Mouse (Mus musculus): ENCODE results near the gene Iqcd. TPM values are rescaled to one million over a fixed set of nuclear protein-coding genes. Genes with fewer than 3 reads are reported as not detected.

Iqcd gene
- polyA plus RNA-seq, 1 experiment, result 77.3 TPM

DNA sequence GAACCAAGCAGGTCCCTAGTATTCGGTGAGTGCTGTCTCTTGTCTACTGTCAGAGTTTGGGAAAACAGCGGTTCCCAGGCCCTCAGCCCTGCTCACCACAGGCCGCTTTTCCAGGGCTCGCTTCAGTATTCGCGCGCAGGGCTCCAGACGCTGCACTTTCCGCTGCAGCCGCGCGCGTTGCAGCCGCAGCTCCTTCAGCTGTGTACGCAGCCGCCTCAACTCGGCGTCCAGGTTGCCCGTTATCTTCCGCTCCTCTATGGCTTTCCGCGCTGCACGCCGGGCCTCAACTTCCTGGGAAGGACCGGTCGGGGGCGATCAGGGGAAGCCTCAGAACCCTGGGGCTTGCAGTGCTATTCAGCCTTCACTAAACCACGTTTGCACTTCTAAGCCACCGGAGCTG is 42.3 kb downstream of the Iqcd start:
- no peak for TF ChIP-seq POLR2A (IDR thresholded peaks at IDR 0.05; ENCODE audit: control insufficient read depth, low read depth, low read length)
- no peak for TF ChIP-seq CTCF (IDR thresholded peaks at IDR 0.05; ENCODE audit: control insufficient read depth, insufficient read depth, insufficient replicate concordance, low read depth, low read length)
- Histone ChIP-seq H3K27me3 (ENCODE audit: control insufficient read depth, insufficient read depth, low read length) (no peaks in the 10 kb centered on the region), H3K27ac (ENCODE audit: control insufficient read depth, insufficient read depth, low read depth, low read length) (no peak overlapping the region), H3K36me3 (ENCODE audit: control insufficient read depth, insufficient read depth, low read length) (no peaks in the 10 kb centered on the region), H3K4me1 (ENCODE audit: control insufficient read depth, insufficient read depth, low read length) (peaks cover 32% of the 10 kb centered on the region), H3K4me3 (ENCODE audit: control insufficient read depth, low read depth, low read length) (peak overlapping the region; percentile 87)

DNA sequence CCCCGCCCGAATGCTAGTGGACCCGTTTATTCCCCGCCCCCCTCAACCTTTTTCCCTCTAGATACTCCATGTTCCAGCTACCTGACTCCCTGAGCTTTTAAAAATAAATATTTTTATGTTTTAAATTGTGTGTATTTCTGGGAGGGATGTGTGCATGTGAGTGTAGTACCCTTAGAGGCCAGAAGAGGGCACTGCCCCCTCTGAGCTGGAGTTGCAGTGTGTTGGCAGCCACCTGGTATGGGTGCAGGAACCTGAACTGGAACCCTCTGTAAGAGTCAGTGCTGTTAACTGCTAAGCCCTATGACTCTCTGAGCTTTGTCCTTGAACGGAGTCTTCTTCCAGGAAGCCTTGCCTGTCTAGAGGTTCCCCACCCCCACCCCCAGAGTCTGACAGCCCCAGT is 43.1 kb downstream of the Iqcd start:
- TF ChIP-seq CTCF (IDR thresholded peaks at IDR 0.05; ENCODE audit: control insufficient read depth, insufficient read depth, insufficient replicate concordance, low read depth, low read length) (peak; percentile 69; the same call in 1 of the 2 replicates), POLR2A (IDR thresholded peaks at IDR 0.05; ENCODE audit: control insufficient read depth, low read depth, low read length) (no peak)
- no peak overlapping the region for H3K27ac ChIP-seq (ENCODE audit: control insufficient read depth, insufficient read depth, low read depth, low read length)
- peaks cover 26% of the 10 kb centered on the region for H3K4me1 ChIP-seq (ENCODE audit: control insufficient read depth, insufficient read depth, low read length)
- H3K36me3 ChIP-seq (ENCODE audit: control insufficient read depth, insufficient read depth, low read length), result no peaks in the 10 kb centered on the region
- no peaks in the 10 kb centered on the region for H3K27me3 ChIP-seq (ENCODE audit: control insufficient read depth, insufficient read depth, low read length)
- H3K4me3 ChIP-seq (ENCODE audit: control insufficient read depth, low read depth, low read length), result peak overlapping the region; percentile 57; the same call in 1 of the 2 replicates

DNA sequence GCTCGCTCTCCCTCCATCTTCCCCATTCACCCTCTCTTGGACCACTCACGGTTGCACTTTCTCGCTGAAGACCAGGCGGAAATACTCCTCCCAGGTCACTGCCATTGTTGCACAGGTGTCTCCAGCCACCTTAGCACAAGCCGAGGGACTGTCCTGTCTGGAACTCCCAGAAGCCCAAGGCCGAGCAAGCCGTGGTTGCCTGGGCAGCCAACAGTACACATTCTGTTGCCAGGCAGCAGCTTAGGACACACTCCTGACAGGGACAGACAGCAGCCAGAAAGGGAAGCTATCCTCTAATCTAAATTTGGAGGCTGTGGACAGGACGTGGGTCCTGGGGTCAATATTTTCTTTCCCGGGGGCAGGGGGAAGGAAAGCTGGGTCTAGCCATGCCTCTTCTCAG is 45.3 kb downstream of the Iqcd start, which contains the start of gene Cfap73:
Cfap73 (minus strand) TSS at position 105 of the 400 bp plus-strand sequence.
- H3K4me3 ChIP-seq (ENCODE audit: control insufficient read depth, low read depth, low read length), result peak within 1 kb of the TSS; percentile 76
- no peaks in the 10 kb centered on the region for H3K36me3 ChIP-seq (ENCODE audit: control insufficient read depth, insufficient read depth, low read length)
- no peaks in the 10 kb centered on the region for H3K27me3 ChIP-seq (ENCODE audit: control insufficient read depth, insufficient read depth, low read length)
- peaks cover 19% of the 10 kb centered on the region for H3K4me1 ChIP-seq (ENCODE audit: control insufficient read depth, insufficient read depth, low read length)
- no peak within 1 kb of the TSS for H3K27ac ChIP-seq (ENCODE audit: control insufficient read depth, insufficient read depth, low read depth, low read length)
- TF ChIP-seq POLR2A (IDR thresholded peaks at IDR 0.05; ENCODE audit: control insufficient read depth, low read depth, low read length) (peak; percentile 41; the same call in 1 of the 2 replicates), CTCF (IDR thresholded peaks at IDR 0.05; ENCODE audit: control insufficient read depth, insufficient read depth, insufficient replicate concordance, low read depth, low read length) (no peak)

DNA sequence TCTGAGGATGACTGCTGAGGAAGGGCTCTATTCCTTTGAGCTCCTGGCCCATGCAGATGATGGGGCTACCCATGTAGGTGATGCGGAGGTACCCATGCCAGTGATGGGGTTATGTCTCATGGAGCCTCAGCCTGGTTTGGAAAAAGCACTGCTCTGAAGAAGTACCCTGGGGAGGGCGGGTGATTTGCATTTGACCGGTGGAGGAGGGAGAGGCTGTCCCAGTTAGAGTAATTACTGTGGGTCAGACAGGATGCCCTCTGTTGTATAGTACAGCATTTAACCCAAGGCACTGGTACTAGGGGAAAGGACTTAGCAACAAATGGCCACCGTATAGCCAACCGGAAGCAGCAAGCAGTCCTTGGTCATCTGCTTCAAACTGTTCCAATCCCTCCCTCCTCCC is 46.0 kb downstream of the Iqcd start:
- peak overlapping the region; percentile 76 for H3K4me3 ChIP-seq (ENCODE audit: control insufficient read depth, low read depth, low read length)
- no peaks in the 10 kb centered on the region for H3K36me3 ChIP-seq (ENCODE audit: control insufficient read depth, insufficient read depth, low read length)
- peaks cover 15% of the 10 kb centered on the region for H3K4me1 ChIP-seq (ENCODE audit: control insufficient read depth, insufficient read depth, low read length)
- no peak overlapping the region for H3K27ac ChIP-seq (ENCODE audit: control insufficient read depth, insufficient read depth, low read depth, low read length)
- H3K27me3 ChIP-seq (ENCODE audit: control insufficient read depth, insufficient read depth, low read length), result no peaks in the 10 kb centered on the region
- TF ChIP-seq POLR2A (IDR thresholded peaks at IDR 0.05; ENCODE audit: control insufficient read depth, low read depth, low read length) (no peak), CTCF (IDR thresholded peaks at IDR 0.05; ENCODE audit: control insufficient read depth, insufficient read depth, insufficient replicate concordance, low read depth, low read length) (no peak)

DNA sequence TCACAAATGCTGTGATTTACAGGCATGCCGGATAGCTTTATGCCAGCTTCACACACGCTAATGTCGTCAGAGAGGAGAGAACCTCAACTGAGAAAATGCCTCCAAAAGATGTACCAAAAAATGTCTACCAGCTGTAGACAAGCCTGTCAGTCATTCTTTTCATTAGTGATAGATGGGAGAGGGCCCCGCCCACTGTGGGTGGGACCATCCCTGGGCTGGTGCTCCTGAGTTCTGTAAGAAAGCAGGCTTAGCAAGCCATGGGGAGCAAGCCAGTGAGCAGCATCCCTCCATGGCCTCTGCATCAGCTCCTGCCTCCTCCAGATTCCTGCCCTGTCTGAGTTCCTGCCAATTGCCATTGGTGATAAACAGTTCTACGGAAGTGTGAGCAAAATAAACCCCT is 46.8 kb downstream of the Iqcd start:
- no peaks in the 10 kb centered on the region for H3K36me3 ChIP-seq (ENCODE audit: control insufficient read depth, insufficient read depth, low read length)
- no peaks in the 10 kb centered on the region for H3K27me3 ChIP-seq (ENCODE audit: control insufficient read depth, insufficient read depth, low read length)
- peaks cover 13% of the 10 kb centered on the region for H3K4me1 ChIP-seq (ENCODE audit: control insufficient read depth, insufficient read depth, low read length)
- TF ChIP-seq CTCF (IDR thresholded peaks at IDR 0.05; ENCODE audit: control insufficient read depth, insufficient read depth, insufficient replicate concordance, low read depth, low read length) (no peak), POLR2A (IDR thresholded peaks at IDR 0.05; ENCODE audit: control insufficient read depth, low read depth, low read length) (no peak)
- H3K4me3 ChIP-seq (ENCODE audit: control insufficient read depth, low read depth, low read length), result no peak overlapping the region
- no peak overlapping the region for H3K27ac ChIP-seq (ENCODE audit: control insufficient read depth, insufficient read depth, low read depth, low read length)

DNA sequence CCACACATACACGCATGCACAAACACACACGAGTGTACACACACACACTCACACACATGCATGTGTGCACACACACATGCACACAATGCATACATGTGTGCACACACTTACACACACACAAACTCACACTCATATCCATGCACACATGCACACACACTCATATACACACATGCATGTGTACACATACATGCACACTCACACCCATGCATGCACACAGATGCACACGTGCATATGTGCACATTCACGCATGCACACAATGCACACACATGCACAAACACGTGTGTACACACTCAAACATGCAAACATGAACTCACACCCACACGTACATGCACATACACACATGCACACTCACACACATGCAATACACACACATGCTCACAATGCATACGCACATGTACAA is 51.3 kb downstream of the Iqcd start:
- Histone ChIP-seq H3K4me1 (ENCODE audit: control insufficient read depth, insufficient read depth, low read length) (no peaks in the 10 kb centered on the region), H3K4me3 (ENCODE audit: control insufficient read depth, low read depth, low read length) (no peak overlapping the region), H3K36me3 (ENCODE audit: control insufficient read depth, insufficient read depth, low read length) (no peaks in the 10 kb centered on the region), H3K27ac (ENCODE audit: control insufficient read depth, insufficient read depth, low read depth, low read length) (no peak overlapping the region), H3K27me3 (ENCODE audit: control insufficient read depth, insufficient read depth, low read length) (no peaks in the 10 kb centered on the region)
- TF ChIP-seq CTCF (IDR thresholded peaks at IDR 0.05; ENCODE audit: control insufficient read depth, insufficient read depth, insufficient replicate concordance, low read depth, low read length), result no peak
- no peak for TF ChIP-seq POLR2A (IDR thresholded peaks at IDR 0.05; ENCODE audit: control insufficient read depth, low read depth, low read length)

DNA sequence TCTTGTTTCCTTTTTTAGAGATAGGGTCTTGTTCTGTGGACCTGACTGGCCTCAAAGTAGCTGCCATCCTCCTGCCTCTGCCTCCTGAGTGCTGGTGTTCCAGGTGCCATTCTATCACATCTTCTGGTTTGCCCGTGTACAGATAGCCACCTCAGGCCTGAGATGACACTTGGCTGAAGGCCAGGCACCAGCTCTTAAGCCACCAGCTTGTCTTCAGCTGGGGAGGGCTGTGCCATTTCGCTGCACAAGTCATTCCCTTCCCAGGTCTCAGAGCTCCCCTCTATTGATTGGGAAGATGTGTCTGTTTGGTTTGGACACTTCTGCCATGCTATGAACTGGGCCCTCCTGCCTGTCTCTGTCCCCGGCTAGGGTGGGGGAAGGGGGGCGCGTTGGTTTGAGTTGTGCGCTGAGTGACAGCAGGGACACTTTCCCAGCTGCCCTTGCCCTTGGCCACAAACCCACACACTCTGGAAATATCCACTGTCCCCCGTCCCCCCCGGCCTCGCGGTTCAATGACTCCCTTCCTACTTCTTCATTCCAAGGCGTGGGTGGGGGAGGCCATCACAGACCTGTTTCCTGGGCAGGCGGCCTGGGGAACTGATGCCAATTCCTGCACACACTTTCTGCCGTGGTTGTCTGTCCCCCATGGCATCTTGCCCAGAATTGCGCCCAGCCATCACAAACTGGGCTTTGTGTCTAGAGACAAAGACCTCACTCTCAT is 54.7 kb downstream of the Iqcd start:
- H3K36me3 ChIP-seq (ENCODE audit: control insufficient read depth, insufficient read depth, low read length), result no peaks in the 10 kb centered on the region
- H3K27me3 ChIP-seq (ENCODE audit: control insufficient read depth, insufficient read depth, low read length), result no peaks in the 10 kb centered on the region
- no peak overlapping the region for H3K27ac ChIP-seq (ENCODE audit: control insufficient read depth, insufficient read depth, low read depth, low read length)
- TF ChIP-seq POLR2A (IDR thresholded peaks at IDR 0.05; ENCODE audit: control insufficient read depth, low read depth, low read length) (no peak), CTCF (IDR thresholded peaks at IDR 0.05; ENCODE audit: control insufficient read depth, insufficient read depth, insufficient replicate concordance, low read depth, low read length) (no peak)
- no peak overlapping the region for H3K4me3 ChIP-seq (ENCODE audit: control insufficient read depth, low read depth, low read length)
- no peaks in the 10 kb centered on the region; the same call in 1 of the 2 replicates for H3K4me1 ChIP-seq (ENCODE audit: control insufficient read depth, insufficient read depth, low read length)
